Mouse (Mus musculus) heart, embryonic 11.5 days (tissue): ENCODE data around the gene Gnaq. TPM values are rescaled to one million over a fixed set of nuclear protein-coding genes. Genes with fewer than 3 reads are reported as not detected.
A peak's percentile ranks its signal among the peaks of the same experiment; 100 is the strongest.
"Not testable (repeated sequence)": the region's sequence is repeated elsewhere in the genome, so short reads cannot be mapped to it uniquely, and the experiment has no call there.

Source experiments
- ATAC-seq: fragments of 200-750 bp; cut with Nextera tagmentation; replicated peaks from 2 replicates; pipeline ENCODE4 v1.8.0; 2017; ENCODE audit warnings: moderate library complexity; ENCODE audit not compliant: insufficient number of reproducible peaks, low FRiP score, low TSS enrichment
- H3K27ac ChIP-seq: fragments of 300-500 bp; sonication (generic); 2 replicates; pipeline ENCODE4 v1.5.1; 2014; ENCODE audit warnings: mild to moderate bottlenecking, low read depth, low read length
- H3K27me3 ChIP-seq: fragments of 300-500 bp; sonication (generic); 2 replicates; pipeline ENCODE4 v1.6.1; 2014; ENCODE audit warnings: mild to moderate bottlenecking, low read length, mixed read lengths; ENCODE audit not compliant: control insufficient read depth, insufficient read depth
- H3K36me3 ChIP-seq: fragments of 300-500 bp; sonication (generic); 2 replicates; pipeline ENCODE4 v1.6.1; 2014; ENCODE audit warnings: mild to moderate bottlenecking, low read length, moderate library complexity, mixed read lengths; ENCODE audit not compliant: control insufficient read depth, insufficient read depth
- H3K4me1 ChIP-seq: fragments of 300-500 bp; sonication (generic); 2 replicates; pipeline ENCODE4 v1.6.1; 2014; ENCODE audit warnings: low read length; ENCODE audit not compliant: control insufficient read depth, insufficient read depth
- H3K4me2 ChIP-seq: fragments of 300-500 bp; sonication (generic); 2 replicates; pipeline ENCODE4 v1.6.1; 2014; ENCODE audit warnings: mild to moderate bottlenecking, moderate library complexity
- H3K4me3 ChIP-seq: fragments of 300-500 bp; sonication (generic); 2 replicates; pipeline ENCODE4 v1.5.1; 2014; ENCODE audit warnings: low read depth, low read length
- H3K9ac ChIP-seq: fragments of 300-500 bp; sonication (generic); 2 replicates; pipeline ENCODE4 v1.6.1; 2014; ENCODE audit warnings: mild to moderate bottlenecking, low read depth, low read length, moderate library complexity
- H3K9me3 ChIP-seq: fragments of 300-500 bp; sonication (generic); replicated peaks from 2 replicates; pipeline ENCODE4 v1.6.1; 2016; ENCODE audit warnings: low read length; ENCODE audit not compliant: control insufficient read depth
- WGBS: fragments of 180-500 bp; shearing (Covaris S2); extraction: QIAGEN DNeasy Blood & Tissue Kit; methylation state at CpG from one replicate; pipeline ENCODE4 v1.1.7; 2014; ENCODE audit not compliant: insufficient replicate concordance; 5-methylcytosine and 5-hydroxymethylcytosine counted together
- polyA plus RNA-seq: library from polyadenylated mRNA; unstranded; fragments of >200 nt; fragmentation: Nextera tagmentation; extraction: Ambion mirVana; gene quantifications from 2 replicates; pipeline ENCODE4 v1.2.1, GENCODE M21; 2014

Gene Gnaq
- polyA plus RNA-seq, 1 experiment from 2014 or later = 9.2 TPM

GRCm38 (mm10) chr19:16153851-16154250 is 21.2 kb downstream of the Gnaq start:
- ATAC-seq = no peak
- 84% methylated on average over 3 of the region's 3 CpGs for WGBS

DNA sequence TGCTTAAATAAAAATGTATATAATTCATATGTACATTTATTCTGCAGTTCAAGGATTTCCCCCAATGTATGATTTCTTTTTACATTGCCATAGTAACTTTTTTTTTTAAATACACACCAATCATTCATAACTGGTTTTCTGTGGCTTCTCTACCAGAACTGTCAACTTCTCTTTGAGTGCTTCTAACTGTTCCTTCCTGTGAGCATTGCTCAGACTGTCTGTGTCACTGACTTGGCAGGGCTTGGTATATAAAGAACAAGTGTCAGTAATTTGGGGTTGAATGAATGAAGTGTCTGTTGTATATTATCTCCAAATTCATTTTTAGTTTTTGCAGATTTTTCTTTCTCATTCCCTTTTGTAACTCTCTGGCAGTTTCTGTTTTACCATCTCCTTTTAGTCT is 21.8 kb downstream of the Gnaq start:
- Histone ChIP-seq H3K27ac (peak overlapping the region; percentile 70; the same call in 1 of the 2 replicates), H3K4me1 (peaks cover 18% of the 10 kb centered on the region), H3K4me2 (no peak overlapping the region), H3K27me3 (no peaks in the 10 kb centered on the region), H3K9me3 (no peaks in the 10 kb centered on the region), H3K36me3 (no peaks in the 10 kb centered on the region), H3K9ac (no peak overlapping the region), H3K4me3 (no peak overlapping the region)
- no peak for ATAC-seq

More at GRCm38 (mm10) chr19:16153851-16154250, 21.2 kb downstream of the Gnaq start:
- H3K9me3 ChIP-seq = no peaks in the 10 kb centered on the region
- no peak overlapping the region for H3K4me2 ChIP-seq
- H3K4me1 ChIP-seq = peaks cover 18% of the 10 kb centered on the region
- no peaks in the 10 kb centered on the region for H3K36me3 ChIP-seq
- no peak overlapping the region for H3K4me3 ChIP-seq
- no peak overlapping the region for H3K27ac ChIP-seq
- no peaks in the 10 kb centered on the region for H3K27me3 ChIP-seq
- no peak overlapping the region for H3K9ac ChIP-seq

DNA sequence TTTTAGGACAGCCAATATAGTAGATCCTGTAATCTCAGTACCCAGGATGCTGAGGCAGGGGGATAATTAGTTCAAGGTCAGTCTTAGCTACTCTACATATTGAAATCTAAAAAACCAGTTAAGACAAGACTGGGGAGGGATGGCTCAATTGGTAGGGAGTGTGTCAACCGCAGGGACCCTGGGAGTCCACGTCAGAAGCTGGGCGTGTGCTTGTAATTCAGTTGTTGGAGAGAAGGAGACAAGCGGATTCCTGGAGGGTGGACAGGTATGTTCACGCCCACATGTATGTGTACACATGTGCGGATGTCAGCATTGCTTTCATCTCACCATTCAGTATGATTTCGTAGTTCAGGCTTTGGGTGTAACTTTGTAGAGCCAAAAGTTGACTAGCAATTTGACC is 24.5 kb downstream of the Gnaq start:
- Histone ChIP-seq H3K9ac (no peak overlapping the region), H3K4me2 (no peak overlapping the region), H3K9me3 (no peaks in the 10 kb centered on the region), H3K36me3 (no peaks in the 10 kb centered on the region), H3K27ac (no peak overlapping the region), H3K4me3 (no peak overlapping the region), H3K27me3 (no peaks in the 10 kb centered on the region), H3K4me1 (peaks cover 15% of the 10 kb centered on the region)
- ATAC-seq = no peak
- 88% methylated on average over 7 of the region's 7 CpGs for WGBS

GRCm38 (mm10) chr19:16160759-16161158 is 28.1 kb downstream of the Gnaq start:
- no peaks in the 10 kb centered on the region for H3K27me3 ChIP-seq
- H3K9ac ChIP-seq = no peak overlapping the region
- no peak overlapping the region for H3K4me2 ChIP-seq
- H3K36me3 ChIP-seq = no peaks in the 10 kb centered on the region
- ATAC-seq = no peak
- no peaks in the 10 kb centered on the region for H3K9me3 ChIP-seq
- no peak overlapping the region for H3K27ac ChIP-seq
- H3K4me1 ChIP-seq = peaks cover 5% of the 10 kb centered on the region
- no peak overlapping the region for H3K4me3 ChIP-seq
- WGBS = 68% methylated on average over 2 of the region's 2 CpGs

DNA sequence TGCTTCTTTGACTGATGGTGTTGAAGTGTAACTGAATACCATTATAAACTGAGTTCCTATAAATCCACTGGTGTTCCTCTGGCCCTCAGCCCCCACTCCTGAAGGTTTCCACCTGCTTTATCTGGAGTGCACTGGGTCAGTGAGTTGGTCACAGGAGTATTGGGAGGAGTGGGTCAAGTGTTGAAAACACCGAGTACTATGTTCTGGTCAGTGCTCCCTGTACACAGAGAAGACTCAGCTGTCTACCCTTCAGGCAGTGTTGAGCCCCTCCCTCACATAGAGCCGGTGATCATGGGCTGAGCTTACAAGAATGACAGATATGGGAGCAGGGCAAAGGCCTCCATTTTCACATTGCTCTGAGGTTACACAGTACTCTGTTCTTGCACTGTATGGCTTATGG is 28.6 kb downstream of the Gnaq start:
- Histone ChIP-seq H3K4me1 (peaks cover 6% of the 10 kb centered on the region), H3K4me3 (no peak overlapping the region), H3K36me3 (no peaks in the 10 kb centered on the region), H3K9me3 (no peaks in the 10 kb centered on the region), H3K4me2 (no peak overlapping the region), H3K27me3 (no peaks in the 10 kb centered on the region), H3K27ac (peak overlapping the region; percentile 3; the same call in 1 of the 2 replicates), H3K9ac (no peak overlapping the region)
- no peak; the same call in 1 of the 2 replicates for ATAC-seq
- 37% methylated on average over 2 of the region's 2 CpGs for whole genome bisulfite sequencing

- not testable (repeated sequence) for H3K4me2 ChIP-seq, ATAC-seq, H3K36me3 ChIP-seq, H3K4me3 ChIP-seq, H3K9me3 ChIP-seq, H3K27ac ChIP-seq, H3K9ac ChIP-seq, H3K27me3 ChIP-seq
- peaks cover 29% of the 10 kb centered on the region for H3K4me1 ChIP-seq
- 83% methylated on average over 13 of the region's 13 CpGs for WGBS
Observed at GRCm38 (mm10) chr19:16164396-16164795, 31.8 kb downstream of the Gnaq start.

- Histone ChIP-seq H3K4me2 (no peak overlapping the region), H3K27ac (no peak overlapping the region), H3K36me3 (no peaks in the 10 kb centered on the region), H3K4me3 (no peak overlapping the region), H3K27me3 (no peaks in the 10 kb centered on the region), H3K9ac (no peak overlapping the region), H3K4me1 (peaks cover 38% of the 10 kb centered on the region), H3K9me3 (no peaks in the 10 kb centered on the region)
- WGBS = 64% methylated on average over 4 of the region's 4 CpGs
- no peak for ATAC-seq
Observed at GRCm38 (mm10) chr19:16167185-16167584, 34.6 kb downstream of the Gnaq start.

DNA sequence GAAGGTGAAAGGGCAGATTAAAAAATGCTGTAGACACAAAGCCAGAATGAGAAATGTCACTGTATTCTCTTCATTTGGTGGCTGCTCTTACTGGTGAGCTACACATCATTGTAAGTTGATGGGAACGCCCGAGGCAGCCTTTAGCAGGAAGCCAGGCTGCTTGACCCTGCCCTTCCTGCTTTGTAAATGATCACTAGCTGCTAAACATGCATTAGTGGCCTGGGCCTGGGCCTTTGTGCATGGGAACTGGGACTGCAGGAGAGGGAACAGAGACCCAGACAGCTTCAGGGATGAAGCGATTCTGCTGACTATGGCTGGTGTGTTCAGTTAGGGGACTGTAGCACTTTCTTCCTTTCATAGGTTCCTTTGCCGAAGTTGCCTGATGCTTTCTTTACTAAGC is 35.6 kb downstream of the Gnaq start:
- H3K9me3 ChIP-seq = no peaks in the 10 kb centered on the region
- no peaks in the 10 kb centered on the region for H3K27me3 ChIP-seq
- ATAC-seq = no peak
- no peak overlapping the region for H3K9ac ChIP-seq
- H3K4me3 ChIP-seq = no peak overlapping the region
- WGBS = 49% methylated on average over 4 of the region's 4 CpGs
- peak overlapping the region; percentile 74 for H3K27ac ChIP-seq
- no peaks in the 10 kb centered on the region for H3K36me3 ChIP-seq
- no peak overlapping the region for H3K4me2 ChIP-seq
- peaks cover 42% of the 10 kb centered on the region for H3K4me1 ChIP-seq

DNA sequence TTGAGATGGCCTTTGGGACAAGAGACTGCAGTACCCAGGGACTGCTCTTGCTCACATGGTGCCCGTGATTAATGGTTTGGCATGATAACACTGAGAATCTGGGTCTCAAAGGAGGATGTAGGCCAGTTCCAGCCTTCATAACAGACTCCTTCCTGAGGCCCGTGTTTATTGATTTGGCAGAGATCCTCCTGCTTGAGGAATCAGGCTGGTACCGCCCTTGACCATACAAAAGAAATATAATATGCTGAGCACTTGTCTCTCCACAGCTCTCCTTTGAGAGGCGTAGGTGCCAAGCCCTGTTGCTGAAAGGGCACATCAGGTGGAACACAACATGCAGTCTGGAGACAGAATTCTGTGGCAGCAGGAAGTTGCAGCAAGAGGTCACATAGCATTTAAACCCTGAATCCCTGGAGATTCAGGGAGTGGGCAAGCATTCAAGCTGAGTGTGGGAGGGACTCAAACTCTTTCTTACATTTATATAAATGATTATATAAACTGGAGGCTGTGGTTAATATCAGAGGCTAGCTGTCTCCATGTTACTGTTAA is 36.1 kb downstream of the Gnaq start:
- WGBS = 47% methylated on average over 4 of the region's 4 CpGs
- no peak for ATAC-seq
- Histone ChIP-seq H3K4me1 (peaks cover 45% of the 10 kb centered on the region), H3K27ac (peak overlapping the region; percentile 74), H3K4me2 (no peak overlapping the region), H3K9me3 (no peaks in the 10 kb centered on the region), H3K4me3 (no peak overlapping the region), H3K9ac (no peak overlapping the region), H3K36me3 (no peaks in the 10 kb centered on the region), H3K27me3 (no peaks in the 10 kb centered on the region)
